Mouse (Mus musculus) ES-E14 (cell line): ENCODE measurements around the gene Itsn2.
"Not testable (repeated sequence)": the region's sequence is repeated elsewhere in the genome, so short reads cannot be mapped to it uniquely, and the experiment has no call there.

Source experiments
- CHD2 ChIP-seq: IDR thresholded peaks from 2 replicates; pipeline ENCODE4 v1.6.1; 2014; ENCODE audit warnings: mild to moderate bottlenecking, low read depth, low read length, inconsistent platforms
- ZNF384 ChIP-seq: IDR thresholded peaks from 2 replicates; pipeline ENCODE4 v1.6.1; 2012; ENCODE audit warnings: low read depth, low read length, inconsistent platforms

DNA sequence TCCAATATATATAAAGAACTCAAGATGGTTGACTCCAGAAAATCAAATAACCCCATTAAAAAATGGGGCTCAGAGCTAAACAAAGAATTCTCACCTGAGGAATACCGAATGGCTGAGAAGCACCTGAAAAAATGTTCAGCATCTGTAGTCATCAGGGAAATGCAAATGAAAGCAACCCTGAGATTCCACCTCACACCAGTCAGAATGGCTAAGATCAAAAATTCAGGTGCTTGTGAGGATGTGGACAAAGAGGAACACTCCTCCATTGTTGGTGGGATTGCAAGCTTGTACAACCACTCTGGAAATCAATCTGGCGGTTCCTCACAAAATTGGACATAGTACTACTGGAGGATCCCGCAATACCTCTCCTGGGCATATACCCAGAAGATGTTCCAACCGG lies 162.0 kb downstream of the Itsn2 start:
- TF ChIP-seq CHD2, ZNF384: not testable (repeated sequence)
